Mouse (Mus musculus): ENCODE measurements around the gene Rasa3.

Gene Rasa3

DNA sequence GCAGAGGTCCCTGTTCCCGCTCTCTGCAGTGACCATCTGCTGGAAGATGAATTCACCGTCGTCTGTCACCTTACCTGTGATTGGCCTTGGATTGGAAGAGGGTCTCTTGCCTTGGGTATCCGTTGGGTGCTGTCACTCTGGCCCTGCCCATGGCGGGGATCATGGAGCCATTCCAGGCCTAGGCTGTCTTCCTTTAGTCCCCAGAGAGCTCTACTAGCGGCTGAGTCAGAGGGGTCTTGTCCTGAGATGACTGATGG lies 125.9 kb downstream of the Rasa3 start:
- no peak for DNase-seq (ENCODE audit: low read depth, low spot score)

- DNase-seq (ENCODE audit: low read depth, low spot score): peak; percentile 91
Observed at GRCm38 (mm10) chr8:13550718-13551573, 126.5 kb downstream of the Rasa3 start.

DNA sequence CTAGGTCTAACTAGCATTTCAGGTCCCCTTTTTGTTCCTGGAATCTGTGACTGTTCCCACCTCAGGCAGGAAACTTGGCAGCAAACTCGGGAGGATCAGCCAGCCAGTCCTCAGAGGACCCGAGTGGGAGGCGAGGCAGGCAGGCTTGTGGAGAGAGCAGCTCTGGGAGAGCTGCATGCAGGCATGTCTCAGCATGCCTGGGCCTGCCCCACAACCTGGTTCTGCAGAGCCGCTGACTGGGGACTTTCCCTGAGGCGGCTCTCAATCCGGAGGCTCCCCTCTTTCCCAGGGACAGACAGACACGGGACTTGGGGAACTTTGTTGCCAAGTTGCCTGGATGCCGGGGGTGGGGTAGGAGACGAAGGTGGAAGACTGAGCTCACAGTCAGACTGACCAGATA lies 128.6 kb downstream of the Rasa3 start:
- peak; percentile 84 for DNase-seq (ENCODE audit: low read depth, low spot score)

GRCm38 (mm10) chr8:13548235-13548634 lies 129.2 kb downstream of the Rasa3 start:
- DNase-seq (ENCODE audit: low read depth, low spot score): peak; percentile 25

DNA sequence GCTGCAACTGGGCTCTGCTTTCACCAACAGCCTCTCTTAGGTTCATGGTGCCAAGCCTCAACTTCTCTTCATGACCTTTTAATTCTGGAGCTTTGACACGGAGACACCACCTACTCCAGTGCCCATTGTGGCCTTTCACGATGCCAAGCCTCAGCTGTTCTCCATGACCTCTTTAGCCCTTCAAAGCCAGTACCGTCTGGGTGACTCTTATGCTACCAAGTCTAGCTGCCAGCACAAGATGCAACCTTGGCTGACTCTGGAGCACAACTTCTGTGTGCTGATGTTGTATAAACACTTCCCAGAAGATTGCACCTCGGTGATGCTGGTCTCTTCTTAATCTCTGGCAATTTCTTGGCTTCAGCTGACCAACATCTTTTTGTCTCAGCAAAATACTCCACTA lies 131.0 kb downstream of the Rasa3 start:
- no peak for DNase-seq (ENCODE audit: low read depth, low spot score)

- peak; percentile 88 for DNase-seq (ENCODE audit: low read depth, low spot score)
Observed at GRCm38 (mm10) chr8:13541526-13541925, 135.9 kb downstream of the Rasa3 start.

- no peak for DNase-seq (ENCODE audit: low read depth, low spot score)
Observed at GRCm38 (mm10) chr8:13540122-13540521, 137.3 kb downstream of the Rasa3 start.

GRCm38 (mm10) chr8:13538821-13539220 lies 138.6 kb downstream of the Rasa3 start:
- no peak for DNase-seq (ENCODE audit: low read depth, low spot score)

DNA sequence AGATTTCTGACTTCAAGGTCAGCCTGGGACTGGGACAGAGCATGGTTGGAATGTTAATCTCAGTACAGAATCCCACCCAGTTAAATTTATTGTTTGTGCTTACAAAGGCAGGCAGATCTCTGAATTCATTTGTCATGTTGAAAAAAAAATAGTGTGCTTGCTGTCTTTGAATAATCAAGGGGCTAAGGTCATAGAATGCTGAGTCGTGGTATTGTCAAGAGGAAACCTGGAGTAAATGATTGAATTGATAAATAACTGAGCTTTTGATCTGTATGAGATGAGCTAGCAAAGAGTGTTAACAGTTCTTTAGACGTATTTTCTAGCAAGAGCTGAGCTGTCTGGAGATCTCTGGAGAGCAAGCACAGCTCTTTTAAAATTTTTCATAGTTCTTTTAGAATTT lies 140.3 kb downstream of the Rasa3 start:
- peak; percentile 33 for DNase-seq (ENCODE audit: low read depth, low spot score)

DNA sequence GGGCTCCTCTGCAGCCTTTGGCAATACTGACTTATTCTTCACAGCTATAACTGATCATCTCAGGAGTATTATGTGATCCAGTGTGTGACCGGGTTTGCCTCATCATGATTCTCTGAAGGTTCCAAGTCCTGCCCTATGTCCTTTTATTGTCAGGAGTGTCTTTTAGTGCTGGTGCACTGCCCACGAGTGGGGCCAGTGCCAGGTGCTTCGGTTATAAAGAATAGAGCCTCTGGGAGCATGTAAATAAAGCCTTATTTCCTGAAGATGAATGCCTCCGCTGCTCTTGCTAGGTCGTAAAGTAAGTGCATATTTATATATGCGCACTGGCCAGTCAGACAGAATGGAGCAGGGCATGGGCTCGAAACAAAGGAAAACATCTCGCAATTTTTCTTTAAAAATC lies 144.3 kb downstream of the Rasa3 start:
- DNase-seq (ENCODE audit: low read depth, low spot score): no peak

- DNase-seq (ENCODE audit: low read depth, low spot score): no peak
Observed at GRCm38 (mm10) chr8:13531602-13532171, 145.7 kb downstream of the Rasa3 start.

- DNase-seq (ENCODE audit: low read depth, low spot score): no peak
Observed at GRCm38 (mm10) chr8:13530941-13531340, 146.5 kb downstream of the Rasa3 start.

DNA sequence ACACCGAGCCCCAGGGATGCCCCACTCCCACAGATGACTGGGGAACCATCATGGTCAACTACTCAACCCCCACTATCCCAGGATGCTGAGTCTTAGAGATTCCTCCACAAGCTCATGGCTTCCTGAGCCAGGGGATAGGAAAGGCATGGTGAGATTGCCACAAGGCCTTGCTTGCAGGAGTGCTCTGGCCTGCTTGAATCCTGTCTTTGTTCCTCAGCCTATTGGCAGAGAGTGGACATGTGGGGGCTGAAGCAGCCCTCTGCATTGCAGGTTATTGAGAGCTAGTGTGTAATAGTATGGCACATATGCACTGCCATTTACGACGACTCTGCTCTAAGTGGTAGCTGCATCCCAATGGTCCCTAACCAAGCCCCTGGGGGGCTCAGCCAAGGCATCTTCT lies 147.0 kb downstream of the Rasa3 start:
- no peak for DNase-seq (ENCODE audit: low read depth, low spot score)

- no peak for DNase-seq (ENCODE audit: low read depth, low spot score)
Observed at GRCm38 (mm10) chr8:13529891-13530316, 147.5 kb downstream of the Rasa3 start.

DNA sequence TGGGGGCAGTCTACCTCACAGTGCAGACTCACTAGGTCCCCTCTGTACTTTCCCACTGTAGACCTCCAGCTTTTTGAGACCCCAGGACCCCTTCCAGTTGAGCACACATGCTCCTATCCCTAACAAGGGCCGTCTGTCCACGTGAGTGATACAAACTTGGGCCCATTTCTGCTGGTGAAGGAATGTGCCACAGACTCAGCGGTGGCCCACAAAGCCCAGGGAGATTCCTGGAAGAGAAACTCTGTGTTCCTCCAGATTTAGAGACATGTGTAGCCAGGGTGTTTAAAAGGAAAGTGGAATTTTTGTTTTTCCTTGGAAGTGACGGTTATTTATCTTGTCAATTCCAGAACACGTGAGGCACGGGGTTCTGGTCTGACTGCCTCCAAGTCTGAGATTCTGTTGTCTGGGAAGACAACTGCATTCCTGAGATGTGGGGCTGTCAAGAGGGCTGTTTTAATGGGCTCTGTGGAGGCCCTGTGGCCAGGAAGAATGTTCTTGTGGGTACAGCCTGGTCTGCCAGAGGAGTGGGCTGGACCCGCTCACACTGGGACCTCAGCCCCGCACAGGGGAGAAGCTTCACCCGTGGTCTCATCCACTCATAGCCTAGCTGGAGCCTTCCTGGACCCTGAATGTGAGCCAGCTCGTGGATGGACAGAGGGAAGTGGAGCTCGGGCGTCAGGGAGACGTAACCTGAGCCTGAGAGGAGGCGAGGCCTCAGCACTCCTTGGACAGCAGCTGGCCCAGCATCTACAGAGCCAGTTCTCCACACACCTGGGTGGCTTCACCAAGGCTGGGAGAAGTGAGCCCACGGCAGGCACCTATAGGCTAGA lies 148.2 kb downstream of the Rasa3 start:
- DNase-seq (ENCODE audit: low read depth, low spot score): no peak

DNA sequence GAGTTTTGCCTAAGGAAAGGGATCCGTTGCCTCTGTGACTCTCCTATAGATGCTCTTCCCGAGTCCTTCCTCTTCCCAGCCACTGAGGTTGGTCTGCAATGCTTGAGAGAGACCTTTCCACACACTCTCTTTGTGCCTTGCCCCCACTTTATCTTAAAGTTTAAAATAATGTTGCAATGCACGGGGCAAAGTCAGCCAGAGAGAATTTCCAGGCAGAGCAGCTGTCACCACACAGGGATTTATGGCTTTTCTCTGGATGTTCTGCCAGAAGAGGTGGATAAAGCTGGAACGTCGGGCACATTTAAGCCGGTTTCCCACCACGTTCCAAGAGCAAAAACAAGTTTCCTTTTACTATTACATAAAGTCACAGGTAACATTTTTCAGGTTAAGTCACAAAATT lies 156.0 kb downstream of the Rasa3 start:
- DNase-seq (ENCODE audit: low read depth, low spot score): no peak

DNA sequence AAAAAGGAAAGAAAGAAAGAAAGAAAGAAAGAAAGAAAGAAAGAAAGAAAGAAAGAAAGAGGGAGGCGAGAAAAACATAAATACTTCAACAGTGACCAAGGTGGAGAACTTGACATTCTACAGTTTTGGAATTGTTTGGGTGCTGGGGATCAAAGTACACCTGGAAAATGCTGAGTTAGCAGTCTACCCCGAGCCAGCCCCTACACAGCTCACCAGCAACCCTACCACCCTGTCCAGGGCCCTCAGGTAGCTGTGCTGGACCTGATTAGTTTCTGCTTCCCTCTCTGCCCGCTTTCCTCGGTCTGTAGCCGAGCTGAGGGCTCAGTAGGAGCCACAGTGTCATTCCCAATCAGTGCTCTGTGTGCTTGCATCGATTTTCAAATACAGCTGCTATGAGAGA lies 157.1 kb downstream of the Rasa3 start:
- no peak for DNase-seq (ENCODE audit: low read depth, low spot score)

DNA sequence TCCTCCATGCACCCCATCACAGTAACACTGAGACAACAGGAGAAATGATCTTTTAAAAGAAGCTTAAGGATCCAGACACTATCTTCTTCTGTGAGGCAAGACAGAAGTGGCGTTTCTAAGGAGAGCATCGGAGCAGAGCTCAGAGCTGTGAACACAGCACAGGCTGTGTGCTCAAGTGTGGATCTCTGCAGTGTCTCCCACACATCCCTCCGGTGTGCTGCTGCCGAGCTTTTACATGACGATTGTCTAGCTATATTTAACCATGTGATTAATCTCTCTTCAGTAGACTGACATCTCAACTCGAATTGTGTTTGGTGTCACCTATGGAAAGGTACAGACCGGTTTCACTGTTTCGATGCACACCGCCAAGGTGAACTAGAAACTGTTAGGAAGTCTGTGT lies 157.9 kb downstream of the Rasa3 start:
- DNase-seq (ENCODE audit: low read depth, low spot score): no peak

DNA sequence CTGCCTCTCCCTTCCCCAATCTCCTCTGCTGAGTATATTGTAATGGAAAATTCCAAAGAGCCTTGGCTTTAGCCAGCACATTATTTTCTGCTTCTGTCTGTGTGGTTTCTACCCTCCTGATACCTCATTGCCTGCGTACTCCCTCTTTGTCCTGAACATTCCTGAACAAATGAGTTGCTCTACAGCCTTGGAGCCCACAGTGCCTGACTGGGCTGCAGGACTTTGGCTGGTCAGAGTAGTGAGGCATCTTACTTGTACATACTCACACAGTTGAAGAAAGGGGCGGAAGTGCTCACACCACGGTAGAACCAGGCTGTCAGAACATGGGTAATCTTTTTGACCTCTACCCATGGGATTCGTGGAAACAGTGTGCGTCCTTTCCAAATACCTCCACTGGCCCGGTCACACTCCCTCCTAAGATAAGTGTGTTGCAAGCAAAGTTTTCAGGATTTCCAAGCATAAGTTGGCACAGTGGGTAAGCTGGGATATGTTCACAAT lies 160.1 kb downstream of the Rasa3 start:
- DNase-seq (ENCODE audit: low read depth, low spot score): no peak
